Mouse (Mus musculus) limb, embryonic 14.5 days (tissue): ENCODE data around the gene Faf1. TPM values are rescaled to one million over a fixed set of nuclear protein-coding genes. Genes with fewer than 3 reads are reported as not detected.

Experiments used
- ATAC-seq: fragments of 200-750 bp; cut with Nextera tagmentation; 2 replicates; pipeline ENCODE4 v1.8.0; 2017; ENCODE audit warnings: low read depth, moderate number of reproducible peaks, moderate TSS enrichment; ENCODE audit not compliant: low FRiP score
- DNase-seq: peaks from one replicate; pipeline ENCODE4 v3.0.0-alpha.2; 2015; ENCODE audit warnings: low spot score
- H3K27ac ChIP-seq: fragments of 300-500 bp; sonication (generic); replicated peaks from 2 replicates; pipeline ENCODE4 v1.5.1; 2014; ENCODE audit warnings: low read depth, mild to moderate bottlenecking, low read length, moderate library complexity, mixed read lengths
- H3K27me3 ChIP-seq: fragments of 300-500 bp; sonication (generic); 2 replicates; pipeline ENCODE4 v1.6.1; 2014; ENCODE audit warnings: low read length, mixed read lengths; ENCODE audit not compliant: control insufficient read depth, insufficient read depth
- H3K36me3 ChIP-seq: fragments of 300-500 bp; sonication (generic); 2 replicates; pipeline ENCODE4 v1.6.1; 2014; ENCODE audit warnings: mild to moderate bottlenecking, low read length, moderate library complexity, mixed read lengths; ENCODE audit not compliant: control insufficient read depth, insufficient read depth
- H3K4me1 ChIP-seq: fragments of 300-500 bp; sonication (generic); 2 replicates; pipeline ENCODE4 v1.6.1; 2014; ENCODE audit warnings: antibody characterized with exemption, low read length, mixed read lengths; ENCODE audit not compliant: control insufficient read depth, insufficient read depth
- H3K4me2 ChIP-seq: fragments of 300-500 bp; sonication (generic); replicated peaks from 2 replicates; pipeline ENCODE4 v1.6.1; 2014; ENCODE audit warnings: low read depth, mild to moderate bottlenecking, low read length, moderate library complexity; ENCODE audit not compliant: severe bottlenecking
- H3K4me3 ChIP-seq: fragments of 300-500 bp; sonication (generic); replicated peaks from 2 replicates; pipeline ENCODE4 v1.5.1; 2014; ENCODE audit warnings: low read length
- H3K9ac ChIP-seq: fragments of 300-500 bp; sonication (generic); 2 replicates; pipeline ENCODE4 v1.6.1; 2014; ENCODE audit warnings: mild to moderate bottlenecking, low read depth, low read length, moderate library complexity; ENCODE audit not compliant: severe bottlenecking
- H3K9me3 ChIP-seq: fragments of 300-500 bp; sonication (generic); 2 replicates; pipeline ENCODE4 v1.6.1; 2016; ENCODE audit warnings: low read length; ENCODE audit not compliant: control insufficient read depth
- POLR2A ChIP-seq: fragments of 200-500 bp; IDR thresholded peaks from 2 replicates; pipeline ENCODE4 v1.8.0; 2012; ENCODE audit warnings: inconsistent platforms, mild to moderate bottlenecking, moderate library complexity, borderline replicate concordance; ENCODE audit not compliant: insufficient read depth, insufficient read length; ENCODE audit errors: extremely low read depth
- WGBS: fragments of 180-500 bp; shearing (Covaris S2); extraction: QIAGEN DNeasy Blood & Tissue Kit; methylation state at CpG from one replicate; pipeline ENCODE4 v1.1.7; 2014; 5-methylcytosine and 5-hydroxymethylcytosine counted together
- polyA plus RNA-seq, 2 experiments: library from polyadenylated mRNA; depleted of rRNA in 1 of 2; stranded (reverse) in 1 of 2; unstranded in 1 of 2; fragments of >200 nt; fragmentation: Nextera tagmentation in 1 of 2; extraction: Ambion mirVana in 1 of 2; gene quantifications; 2 replicates each; pipeline versions ENCODE4 v1.2.1 to v1.2.3; 2012 to 2014

The Faf1 gene
- polyA plus RNA-seq, 2 experiments, result 16.8 to 32.2 TPM

DNA sequence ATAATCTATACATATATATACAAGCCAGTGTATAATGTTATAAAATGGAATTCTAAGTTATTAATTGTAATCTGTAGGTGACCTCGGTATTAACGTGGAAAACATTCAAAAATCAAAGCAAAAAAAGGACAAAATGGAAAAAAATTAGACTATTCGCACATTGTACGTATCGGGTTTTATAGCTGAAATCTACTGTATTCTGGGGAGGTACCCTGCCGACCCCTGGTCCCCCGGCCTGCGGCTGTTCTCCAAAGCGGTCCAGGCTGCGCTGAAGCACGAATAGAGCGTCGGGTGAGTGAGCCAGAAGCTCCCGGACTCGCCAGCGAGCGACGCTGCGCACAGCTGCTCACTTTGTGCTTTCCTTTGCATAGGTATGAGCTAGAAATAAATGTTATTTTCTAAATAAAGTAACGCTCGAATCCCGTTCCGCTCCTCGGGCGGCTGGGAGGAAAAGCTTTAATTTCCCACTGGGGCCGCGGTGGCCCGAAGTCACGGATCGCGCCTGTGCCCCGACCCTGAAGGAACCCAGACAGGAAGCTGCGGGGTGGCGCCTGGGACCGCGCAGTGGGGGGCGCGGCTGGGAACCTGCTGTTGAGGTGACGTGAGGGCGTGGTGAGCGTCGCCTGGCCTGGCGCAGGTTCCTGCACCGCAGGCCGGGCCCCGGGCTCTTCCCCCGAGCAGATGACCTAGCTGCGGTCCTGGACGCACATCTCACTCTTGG is 307.1 kb downstream of the Faf1 start:
- ATAC-seq (no peak), DNase-seq (no peak)
- Histone ChIP-seq H3K27me3 (peaks cover 97% of the 10 kb centered on the region), H3K36me3 (no peaks in the 10 kb centered on the region), H3K4me1 (peaks cover 19% of the 10 kb centered on the region), H3K4me2 (no peak overlapping the region; the same call in 1 of the 2 replicates), H3K27ac (no peak overlapping the region), H3K4me3 (peak overlapping the region; percentile 17), H3K9me3 (no peaks in the 10 kb centered on the region), H3K9ac (no peak overlapping the region)
- WGBS, result 1% methylated on average over 49 of the region's 49 CpGs
- TF ChIP-seq POLR2A, result no peak

DNA sequence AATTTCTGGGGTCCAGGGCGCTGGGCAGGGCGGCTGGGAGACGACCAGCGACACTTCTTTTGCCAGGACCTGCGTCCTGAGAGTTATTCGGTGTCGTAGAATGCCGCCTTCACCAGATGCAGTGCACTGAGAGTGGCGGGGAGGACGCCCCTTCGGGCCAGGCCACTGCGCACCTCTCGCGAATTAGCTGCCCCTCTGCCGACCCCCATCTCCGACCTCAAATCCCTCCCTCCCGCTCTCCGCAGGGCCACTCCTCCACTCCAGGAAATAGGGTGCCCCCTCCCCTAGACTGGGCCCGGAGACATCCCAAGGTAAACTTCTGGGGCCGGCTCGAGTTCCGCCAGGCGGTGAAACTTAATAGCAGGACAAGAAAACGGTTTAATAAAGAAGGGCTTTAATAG is 307.6 kb downstream of the Faf1 start:
- peaks cover 97% of the 10 kb centered on the region for H3K27me3 ChIP-seq
- H3K9ac ChIP-seq, result no peak overlapping the region
- under 1% methylated on average over 24 of the region's 24 CpGs for WGBS
- H3K36me3 ChIP-seq, result no peaks in the 10 kb centered on the region
- no peaks in the 10 kb centered on the region for H3K9me3 ChIP-seq
- no peak overlapping the region for H3K27ac ChIP-seq
- H3K4me2 ChIP-seq, result no peak overlapping the region; the same call in 1 of the 2 replicates
- H3K4me1 ChIP-seq, result peaks cover 18% of the 10 kb centered on the region
- ATAC-seq (no peak), DNase-seq (no peak)
- TF ChIP-seq POLR2A, result no peak
- H3K4me3 ChIP-seq, result peak overlapping the region; percentile 17

DNA sequence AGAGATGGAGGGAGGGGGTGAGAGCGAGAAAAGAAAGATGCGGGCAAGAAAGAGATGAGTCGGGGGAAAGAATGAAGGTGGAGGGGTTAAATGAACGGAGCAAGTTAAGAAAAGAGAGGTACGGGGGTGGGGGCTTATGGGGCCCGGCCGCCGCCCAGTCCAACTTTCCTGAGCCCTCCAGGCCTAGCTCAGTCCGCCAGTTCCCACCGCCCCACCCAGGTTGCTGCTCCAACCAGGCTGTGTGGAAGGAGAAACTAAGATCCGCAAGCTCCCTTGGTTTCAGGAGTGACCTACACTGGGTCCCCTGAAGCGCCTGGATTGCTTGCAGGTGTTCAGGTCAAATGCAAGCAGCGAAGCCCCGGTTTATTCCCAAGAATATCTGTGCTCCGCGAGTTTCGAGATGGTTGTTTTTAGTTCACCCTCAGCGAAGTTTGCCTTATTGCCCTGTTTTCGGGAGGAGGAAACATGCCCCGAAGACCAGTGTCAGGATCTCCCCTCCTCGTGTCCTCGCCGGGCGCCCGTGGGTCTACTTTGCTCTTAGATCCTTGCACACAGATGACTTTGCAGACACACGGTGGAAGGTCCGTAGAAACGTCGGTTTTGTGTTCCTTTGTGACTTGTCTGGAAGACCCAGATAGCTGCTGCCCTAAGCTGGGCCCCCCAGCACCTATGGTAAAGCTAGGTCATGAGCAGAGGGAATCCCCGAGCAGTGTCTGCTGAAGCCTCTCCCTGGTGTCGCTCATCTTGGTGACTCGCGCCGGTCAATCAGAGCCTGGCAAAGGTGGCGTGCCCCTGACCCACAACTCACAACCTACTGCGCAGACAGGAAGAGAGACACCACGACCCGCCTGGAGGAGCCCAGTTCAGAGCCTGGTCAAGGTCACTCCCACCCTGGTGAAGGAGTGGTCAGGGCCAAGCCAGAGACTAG is 308.4 kb downstream of the Faf1 start:
- 3% methylated on average over 36 of the region's 38 CpGs for WGBS
- TF ChIP-seq POLR2A, result no peak
- DNase-seq, result no peak

DNA sequence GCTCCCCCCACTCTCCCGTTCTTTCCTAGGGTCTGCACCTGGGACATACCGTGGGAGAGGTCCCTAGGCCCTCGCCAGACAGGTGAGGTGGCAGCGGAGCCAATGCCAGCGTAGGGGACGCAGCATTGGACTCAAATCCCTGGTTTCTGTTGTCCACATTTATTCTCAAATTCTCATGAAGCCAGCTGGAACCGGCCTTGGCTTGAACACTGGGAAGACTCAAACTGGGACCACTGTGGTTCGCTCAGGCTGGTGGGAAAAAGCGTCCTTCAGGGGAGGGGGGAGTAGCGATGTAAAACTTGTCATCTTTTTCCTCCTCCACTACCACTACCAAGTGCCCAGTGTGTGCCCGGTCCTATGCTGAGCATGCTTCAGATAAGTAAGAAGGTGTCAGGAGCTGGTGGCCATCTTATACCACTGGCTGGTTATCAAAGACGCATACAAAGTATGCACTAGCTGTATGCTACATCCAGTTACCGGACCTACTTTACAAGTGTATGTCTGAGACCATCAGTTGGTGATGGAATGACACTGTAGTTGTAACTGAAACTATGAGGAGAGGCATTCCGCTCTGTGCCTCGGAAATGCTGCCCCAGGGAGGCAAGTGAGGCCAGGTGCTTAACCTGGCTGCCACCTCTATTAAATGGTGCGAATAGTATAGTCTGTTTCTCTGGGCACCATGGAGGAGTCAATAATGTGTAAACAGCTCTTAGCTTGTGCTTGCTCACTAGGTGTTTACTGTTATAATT is 309.2 kb downstream of the Faf1 start:
- TF ChIP-seq POLR2A, result no peak

More for the DNA sequence above, 308.4 kb downstream of the Faf1 start:
- Histone ChIP-seq H3K9me3 (no peaks in the 10 kb centered on the region), H3K36me3 (no peaks in the 10 kb centered on the region), H3K27me3 (peaks cover 97% of the 10 kb centered on the region), H3K4me3 (no peak overlapping the region), H3K9ac (no peak overlapping the region), H3K27ac (no peak overlapping the region), H3K4me2 (no peak overlapping the region), H3K4me1 (peaks cover 17% of the 10 kb centered on the region)
- ATAC-seq, result no peak

DNA sequence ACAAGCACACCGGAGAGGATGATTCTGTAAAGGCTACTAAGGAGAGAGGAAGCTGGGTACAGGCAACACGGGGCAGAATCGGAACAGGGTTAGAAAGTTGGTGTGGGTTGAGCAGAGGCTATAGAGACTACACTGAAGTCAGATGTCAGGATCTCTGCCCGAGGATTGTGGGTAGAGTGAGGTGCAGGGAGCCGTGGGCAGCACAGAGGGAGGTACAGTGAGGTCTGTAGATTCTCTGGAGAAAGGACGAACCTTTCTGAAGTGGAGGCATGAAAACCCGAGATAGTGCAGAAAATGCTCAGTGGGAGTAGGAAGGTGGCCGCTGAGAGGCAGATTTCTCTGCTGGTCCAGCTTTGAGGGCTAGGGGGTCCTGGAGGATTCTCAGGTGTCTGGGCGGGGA is 309.9 kb downstream of the Faf1 start:
- Histone ChIP-seq H3K27me3 (peaks cover 92% of the 10 kb centered on the region), H3K27ac (no peak overlapping the region), H3K9ac (no peak overlapping the region), H3K4me2 (no peak overlapping the region), H3K9me3 (no peaks in the 10 kb centered on the region), H3K36me3 (no peaks in the 10 kb centered on the region), H3K4me3 (no peak overlapping the region), H3K4me1 (peaks cover 9% of the 10 kb centered on the region; the same call in 1 of the 2 replicates)
- no peak for TF ChIP-seq POLR2A
- DNase-seq (no peak), ATAC-seq (no peak)
- WGBS, result 4% methylated on average over 9 of the region's 9 CpGs

More for the DNA sequence above, 309.2 kb downstream of the Faf1 start:
- H3K9me3 ChIP-seq, result no peaks in the 10 kb centered on the region
- peaks cover 95% of the 10 kb centered on the region for H3K27me3 ChIP-seq
- H3K4me1 ChIP-seq, result peaks cover 9% of the 10 kb centered on the region; the same call in 1 of the 2 replicates
- ATAC-seq (no peak), DNase-seq (no peak)
- 6% methylated on average over 16 of the region's 16 CpGs for WGBS
- H3K9ac ChIP-seq, result no peak overlapping the region
- no peak overlapping the region for H3K4me3 ChIP-seq
- H3K4me2 ChIP-seq, result no peak overlapping the region
- H3K27ac ChIP-seq, result no peak overlapping the region
- H3K36me3 ChIP-seq, result no peaks in the 10 kb centered on the region
